ENCODE assay signal across 22 mouse cellular contexts in the genomic region with DNA sequence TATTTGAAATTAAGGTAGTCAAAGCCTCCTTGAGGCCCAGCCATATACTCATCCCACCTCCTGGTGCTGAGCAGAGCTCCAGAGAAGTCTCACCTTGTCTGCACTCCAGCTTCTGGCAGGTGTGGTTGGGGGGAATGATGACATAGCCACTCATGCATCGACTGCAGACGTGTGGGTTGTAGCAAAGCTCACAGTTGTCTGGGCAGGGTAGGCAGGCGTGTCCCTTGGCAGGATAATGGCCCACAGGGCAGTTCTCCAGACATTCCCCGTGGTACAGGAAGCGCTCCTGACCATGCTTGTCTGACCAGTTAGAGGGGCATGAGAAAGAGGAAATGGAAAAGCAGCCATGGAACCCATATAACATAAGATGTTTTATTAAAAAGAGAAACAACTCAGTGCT.
"Had no signal": no experiment of that assay in that cellular context is flagged by ENCODE, and none has a peak within 500 bp of the region (broad histone marks: within the 10 kb centered on the region; RNA-seq: fewer than 3 reads in every experiment).

No protein-coding gene starts in this region.

- H3K9ac ChIP-seq: limb, embryonic 13.5 days; liver, embryonic 12.5 days; liver, embryonic 15.5 days; lung, embryonic 15.5 days; midbrain, embryonic 13.5 days; neural tube, embryonic 13.5 days; stomach, embryonic 15.5 days had no signal

- H3K4me2 ChIP-seq: limb, embryonic 13.5 days; liver, embryonic 12.5 days; liver, embryonic 15.5 days; lung, embryonic 15.5 days; midbrain, embryonic 13.5 days; neural tube, embryonic 13.5 days; stomach, embryonic 15.5 days had no signal

- H3K36me3 ChIP-seq: limb, embryonic 13.5 days; liver, embryonic 12.5 days; liver, embryonic 15.5 days; lung, embryonic 15.5 days; midbrain, embryonic 10.5 days; midbrain, embryonic 13.5 days; neural tube, embryonic 13.5 days; stomach, embryonic 15.5 days had no signal

- H3K4me1 ChIP-seq: limb, embryonic 13.5 days; liver, embryonic 12.5 days; liver, embryonic 15.5 days; lung, embryonic 15.5 days; megakaryocyte, embryonic 14.5 days; midbrain, embryonic 10.5 days; midbrain, embryonic 13.5 days; neural tube, embryonic 13.5 days; stomach, embryonic 15.5 days had no signal

- H3K27ac ChIP-seq: limb, embryonic 13.5 days; liver, embryonic 12.5 days; liver, embryonic 15.5 days; lung, embryonic 15.5 days; midbrain, embryonic 10.5 days; midbrain, embryonic 13.5 days; neural tube, embryonic 13.5 days; stomach, embryonic 15.5 days had no signal

- H3K9me3 ChIP-seq: limb, embryonic 13.5 days; liver, embryonic 12.5 days; liver, embryonic 15.5 days; lung, embryonic 15.5 days; megakaryocyte, embryonic 14.5 days; midbrain, embryonic 10.5 days; midbrain, embryonic 13.5 days; neural tube, embryonic 13.5 days; stomach, embryonic 15.5 days had no signal

- H3K4me3 ChIP-seq: limb, embryonic 13.5 days; liver, embryonic 12.5 days; liver, embryonic 15.5 days; lung, embryonic 15.5 days; megakaryocyte, embryonic 14.5 days; midbrain, embryonic 10.5 days; midbrain, embryonic 13.5 days; myocyte; neural tube, embryonic 13.5 days; stomach, embryonic 15.5 days had no signal

- DNase-seq: kidney, adult 2 months; left cerebral cortex, postnatal 4 days; liver; lung, adult 18-20 months; lung, postnatal 10 days; lung, postnatal 36 days; right cerebral cortex, postnatal 25 days; spleen, adult 18-20 months; thymus, postnatal 25 days had no signal

- ATAC-seq: inflammation-experienced regulatory T-cells, adult 6 months; intestine, embryonic 16.5 days; liver, embryonic 12.5 days; midbrain, embryonic 13.5 days; midbrain, embryonic 16.5 days had no signal

- H3K27me3 ChIP-seq: limb, embryonic 13.5 days; liver, embryonic 12.5 days; liver, embryonic 15.5 days; lung, embryonic 15.5 days; megakaryocyte, embryonic 14.5 days; midbrain, embryonic 13.5 days; neural tube, embryonic 13.5 days; stomach, embryonic 15.5 days had no signal
